Mouse (Mus musculus): ENCODE results near the gene Trmt44. TPM values are rescaled to one million over a fixed set of nuclear protein-coding genes. Genes with fewer than 3 reads are reported as not detected.
"Not testable (repeated sequence)": the region's sequence is repeated elsewhere in the genome, so short reads cannot be mapped to it uniquely, and the experiment has no call there.

The Trmt44 gene
- total RNA-seq, 2 experiments from 2014 or later, result 1.8 to 2.5 TPM

- no peak for DNase-seq
- intact Hi-C loops (cut with DNase I), result loop anchor here (10.0 kb wide), 1 partner anchor 383 kb away; no protein-coding TSS in a partner anchor
These were observed 17.3 kb upstream of the Trmt44 start for GRCm38 (mm10) chr5:35592081-35592736.

GRCm38 (mm10) chr5:35591497-35591896 is 16.6 kb upstream of the Trmt44 start:
- intact Hi-C loops (cut with DNase I), result loop anchor here (10.0 kb wide), 1 partner anchor 383 kb away; no protein-coding TSS in a partner anchor
- no peak for DNase-seq

GRCm38 (mm10) chr5:35584259-35584658 is 9.4 kb upstream of the Trmt44 start:
- intact Hi-C loops (cut with DNase I); DNase-seq: not testable (repeated sequence)

GRCm38 (mm10) chr5:35583221-35583783 is 8.4 kb upstream of the Trmt44 start:
- no peak for DNase-seq
- intact Hi-C loops (cut with DNase I), result no loop called here

- intact Hi-C loops (cut with DNase I), result no loop called here
These were observed 7.8 kb upstream of the Trmt44 start, which contains the start of gene Acox3 for GRCm38 (mm10) chr5:35582445-35583220. Gene Acox3, plus strand, starts transcription at chr5:35583040.

GRCm38 (mm10) chr5:35580156-35580922 is 5.5 kb upstream of the Trmt44 start:
- intact Hi-C loops (cut with DNase I), result no loop called here
- no peak for DNase-seq

More at GRCm38 (mm10) chr5:35582445-35583220, 7.8 kb upstream of the Trmt44 start, which contains the start of gene Acox3:
- peak; percentile 93 to 97 for DNase-seq

- DNase-seq, result no peak
- intact Hi-C loops (cut with DNase I), result no loop called here
These were observed 4.5 kb upstream of the Trmt44 start for GRCm38 (mm10) chr5:35579247-35579893.

- DNase-seq, result no peak
- intact Hi-C loops (cut with DNase I), result no loop called here
These were observed 3.5 kb upstream of the Trmt44 start for GRCm38 (mm10) chr5:35578411-35578810.

- intact Hi-C loops (cut with DNase I), result no loop called here
- no peak for DNase-seq
These were observed 1.6 kb upstream of the Trmt44 start for GRCm38 (mm10) chr5:35576409-35577020.

- no peak for DNase-seq
- intact Hi-C loops (cut with DNase I), result no loop called here
These were observed 3.3 kb downstream of the Trmt44 start for GRCm38 (mm10) chr5:35571546-35571945.

- DNase-seq, result no peak
These were observed 8.2 kb downstream of the Trmt44 start for GRCm38 (mm10) chr5:35566632-35567031.

GRCm38 (mm10) chr5:35565217-35565616 is 9.7 kb downstream of the Trmt44 start:
- intact Hi-C loops (cut with DNase I), result no loop called here
- no peak for DNase-seq

More at GRCm38 (mm10) chr5:35566632-35567031, 8.2 kb downstream of the Trmt44 start:
- intact Hi-C loops (cut with DNase I), result no loop called here

- DNase-seq, result peak; percentile 74 to 84
- intact Hi-C loops (cut with DNase I), result loop anchor here (1.0 kb wide), 1 partner anchor 40 kb away; no protein-coding TSS in a partner anchor
These were observed 11.4 kb downstream of the Trmt44 start for GRCm38 (mm10) chr5:35563449-35563848.

GRCm38 (mm10) chr5:35562616-35563015 is 12.3 kb downstream of the Trmt44 start:
- intact Hi-C loops (cut with DNase I), result loop anchor here (1.0 kb wide), 1 partner anchor 39 kb away; no protein-coding TSS in a partner anchor

GRCm38 (mm10) chr5:35559447-35559846 is 15.4 kb downstream of the Trmt44 start:
- DNase-seq, result peak in 1 of 2 experiments; percentile 20
- intact Hi-C loops (cut with DNase I), result no loop called here

More at GRCm38 (mm10) chr5:35562616-35563015, 12.3 kb downstream of the Trmt44 start:
- DNase-seq, result no peak

GRCm38 (mm10) chr5:35557946-35558621 is 16.8 kb downstream of the Trmt44 start:
- intact Hi-C loops (cut with DNase I), result no loop called here
- peak; percentile 16 for DNase-seq

GRCm38 (mm10) chr5:35556393-35556792 is 18.5 kb downstream of the Trmt44 start:
- intact Hi-C loops (cut with DNase I), result no loop called here
- no peak for DNase-seq

- DNase-seq, result no peak
- intact Hi-C loops (cut with DNase I), result no loop called here
These were observed 21.9 kb downstream of the Trmt44 start for GRCm38 (mm10) chr5:35552838-35553539.
